Mouse (Mus musculus): ENCODE data around the gene Atxn2l.

Gene Atxn2l

GRCm38 (mm10) chr7:126503273-126503878 is at the start of gene Atxn2l:
Gene Atxn2l (minus strand): TSS chr7:126503437.
- peak; percentile 100 for DNase-seq

- no peak for DNase-seq
Measured at GRCm38 (mm10) chr7:126545631-126546030, 42.4 kb upstream of the Atxn2l start.

GRCm38 (mm10) chr7:126541661-126542060 is 38.4 kb upstream of the Atxn2l start:
- DNase-seq: peak; percentile 74

GRCm38 (mm10) chr7:126537820-126538585 is 34.8 kb upstream of the Atxn2l start:
- DNase-seq: peak; percentile 79

GRCm38 (mm10) chr7:126536466-126536865 is 33.2 kb upstream of the Atxn2l start:
- peak; percentile 73 for DNase-seq

GRCm38 (mm10) chr7:126535766-126536165 is 32.5 kb upstream of the Atxn2l start:
- peak; percentile 71 for DNase-seq

GRCm38 (mm10) chr7:126533434-126533833 is 30.2 kb upstream of the Atxn2l start:
- peak; percentile 62 for DNase-seq

GRCm38 (mm10) chr7:126528166-126528577 is 24.9 kb upstream of the Atxn2l start:
- DNase-seq: peak; percentile 76

GRCm38 (mm10) chr7:126523316-126523715 is 20.1 kb upstream of the Atxn2l start:
- no peak for DNase-seq

GRCm38 (mm10) chr7:126519513-126519912 is 16.3 kb upstream of the Atxn2l start:
- DNase-seq: peak; percentile 83

GRCm38 (mm10) chr7:126518261-126518941 is 15.2 kb upstream of the Atxn2l start:
- peak; percentile 27 for DNase-seq

GRCm38 (mm10) chr7:126511287-126511686 is 8.1 kb upstream of the Atxn2l start:
- DNase-seq: peak; percentile 83

- peak; percentile 86 for DNase-seq
Measured at GRCm38 (mm10) chr7:126507126-126507778, 4.0 kb upstream of the Atxn2l start.

- peak; percentile 76 for DNase-seq
Measured at GRCm38 (mm10) chr7:126504913-126505312, 1.7 kb upstream of the Atxn2l start.

GRCm38 (mm10) chr7:126502751-126503150 is 486 bp downstream of the Atxn2l start:
- DNase-seq: no peak

- peak; percentile 100 for DNase-seq
Measured at GRCm38 (mm10) chr7:126502023-126502741, 1.1 kb downstream of the Atxn2l start.

GRCm38 (mm10) chr7:126501684-126502022 is 1.6 kb downstream of the Atxn2l start:
- DNase-seq: no peak

GRCm38 (mm10) chr7:126499416-126499815 is 3.8 kb downstream of the Atxn2l start:
- DNase-seq: peak; percentile 58

GRCm38 (mm10) chr7:126497966-126498365 is 5.3 kb downstream of the Atxn2l start:
- peak; percentile 68 for DNase-seq

GRCm38 (mm10) chr7:126496475-126496874 is 6.8 kb downstream of the Atxn2l start:
- no peak for DNase-seq

GRCm38 (mm10) chr7:126494120-126494519 is 9.1 kb downstream of the Atxn2l start:
- DNase-seq: no peak

GRCm38 (mm10) chr7:126491973-126492372 is 11.3 kb downstream of the Atxn2l start:
- no peak for DNase-seq

- DNase-seq: no peak
Measured at GRCm38 (mm10) chr7:126491005-126491404, 12.2 kb downstream of the Atxn2l start.
